Mouse (Mus musculus) lung, embryonic 14.5 days (tissue): Measurements from ENCODE around the gene Runx2. TPM values are rescaled to one million over a fixed set of nuclear protein-coding genes. Genes with fewer than 3 reads are reported as not detected.

Experiments used
- ATAC-seq: fragments of 200-750 bp; cut with Nextera tagmentation; 2 replicates; pipeline ENCODE4 v1.8.0; 2017; ENCODE audit warnings: mild to moderate bottlenecking, moderate TSS enrichment, moderate library complexity; ENCODE audit not compliant: insufficient read depth
- DNase-seq: peaks from one replicate; pipeline ENCODE4 v3.0.0-alpha.2; 2015
- H3K27ac ChIP-seq: fragments of 300-500 bp; sonication (generic); 2 replicates; pipeline ENCODE4 v1.5.1; 2014; ENCODE audit warnings: low read depth, mild to moderate bottlenecking, moderate library complexity
- H3K27me3 ChIP-seq: fragments of 300-500 bp; sonication (generic); 2 replicates; pipeline ENCODE4 v1.6.1; 2014; ENCODE audit warnings: low read length, control low read depth; ENCODE audit not compliant: insufficient read depth
- H3K36me3 ChIP-seq: fragments of 300-500 bp; sonication (generic); 2 replicates; pipeline ENCODE4 v1.6.1; 2014; ENCODE audit warnings: control low read depth; ENCODE audit not compliant: insufficient read depth
- H3K4me1 ChIP-seq: fragments of 300-500 bp; sonication (generic); 2 replicates; pipeline ENCODE4 v1.6.1; 2014; ENCODE audit warnings: antibody characterized with exemption, control low read depth; ENCODE audit not compliant: insufficient read depth
- H3K4me2 ChIP-seq: fragments of 300-500 bp; sonication (generic); 2 replicates; pipeline ENCODE4 v1.6.1; 2014; ENCODE audit warnings: mild to moderate bottlenecking
- H3K4me3 ChIP-seq: fragments of 300-500 bp; sonication (generic); 2 replicates; pipeline ENCODE4 v1.5.1; 2014; ENCODE audit warnings: low read depth, low read length
- H3K9ac ChIP-seq: fragments of 300-500 bp; sonication (generic); 2 replicates; pipeline ENCODE4 v1.6.1; 2014
- H3K9me3 ChIP-seq: fragments of 300-500 bp; sonication (generic); 2 replicates; pipeline ENCODE4 v1.6.1; 2016; ENCODE audit warnings: low read depth, low read length, control low read depth
- CTCF ChIP-seq: IDR thresholded peaks from 2 replicates; pipeline ENCODE4 v1.5.1; 2016; ENCODE audit warnings: antibody characterized with exemption, low read depth
- WGBS: fragments of 180-500 bp; shearing (Covaris S2); extraction: QIAGEN DNeasy Blood & Tissue Kit; methylation state at CpG from one replicate; pipeline ENCODE4 v1.1.7; 2014; 5-methylcytosine and 5-hydroxymethylcytosine counted together
- polyA plus RNA-seq: library from polyadenylated mRNA; unstranded; fragments of >200 nt; fragmentation: Nextera tagmentation; extraction: Ambion mirVana; gene quantifications from 2 replicates; pipeline ENCODE4 v1.2.1, GENCODE M21; 2014

Runx2 gene
- polyA plus RNA-seq, 1 experiment from 2014 or later, result 1.3 TPM

- H3K9ac ChIP-seq, result no peak overlapping the region
- 74% methylated on average over 9 of the region's 9 CpGs for WGBS
- H3K9me3 ChIP-seq, result no peaks in the 10 kb centered on the region
- H3K36me3 ChIP-seq, result no peaks in the 10 kb centered on the region
- no peak overlapping the region for H3K27ac ChIP-seq
- ATAC-seq (no peak), DNase-seq (no peak)
- TF ChIP-seq CTCF, result no peak
- H3K4me2 ChIP-seq, result no peak overlapping the region
- H3K4me3 ChIP-seq, result no peak overlapping the region
- H3K27me3 ChIP-seq, result no peaks in the 10 kb centered on the region
- H3K4me1 ChIP-seq, result no peaks in the 10 kb centered on the region
Observed at GRCm38 (mm10) chr17:44683026-44683425, 131.6 kb downstream of the Runx2 start.

- H3K27me3 ChIP-seq, result no peaks in the 10 kb centered on the region
- no peak for TF ChIP-seq CTCF
- no peak overlapping the region for H3K4me2 ChIP-seq
- no peaks in the 10 kb centered on the region for H3K4me1 ChIP-seq
- peak; percentile 66 for DNase-seq
- H3K36me3 ChIP-seq, result no peaks in the 10 kb centered on the region
- WGBS, result 55% methylated on average over 7 of the region's 7 CpGs
- 0 out of 2 replicates have a peak, but pooled peaks have one; percentile 14 for ATAC-seq
- no peak overlapping the region for H3K4me3 ChIP-seq
- H3K27ac ChIP-seq, result no peak overlapping the region
- no peak overlapping the region for H3K9ac ChIP-seq
- H3K9me3 ChIP-seq, result no peaks in the 10 kb centered on the region
Observed at GRCm38 (mm10) chr17:44677782-44678181, 136.8 kb downstream of the Runx2 start.

GRCm38 (mm10) chr17:44672806-44673205 lies 141.8 kb downstream of the Runx2 start:
- H3K36me3 ChIP-seq, result no peaks in the 10 kb centered on the region
- DNase-seq (no peak), ATAC-seq (no peak)
- no peak overlapping the region for H3K27ac ChIP-seq
- TF ChIP-seq CTCF, result peak; percentile 35; the same call in 1 of the 2 replicates
- no peaks in the 10 kb centered on the region for H3K9me3 ChIP-seq
- no peak overlapping the region for H3K4me3 ChIP-seq
- H3K9ac ChIP-seq, result no peak overlapping the region
- H3K27me3 ChIP-seq, result no peaks in the 10 kb centered on the region
- H3K4me2 ChIP-seq, result no peak overlapping the region
- 61% methylated on average over 7 of the region's 7 CpGs for WGBS
- H3K4me1 ChIP-seq, result peaks cover 8% of the 10 kb centered on the region

GRCm38 (mm10) chr17:44671946-44672692 lies 142.5 kb downstream of the Runx2 start:
- Histone ChIP-seq H3K9me3 (no peaks in the 10 kb centered on the region), H3K4me3 (no peak overlapping the region), H3K36me3 (no peaks in the 10 kb centered on the region), H3K9ac (no peak overlapping the region), H3K27me3 (no peaks in the 10 kb centered on the region), H3K4me1 (peaks cover 8% of the 10 kb centered on the region), H3K4me2 (no peak overlapping the region), H3K27ac (no peak overlapping the region)
- no peak for DNase-seq
- ATAC-seq, result no peak
- TF ChIP-seq CTCF, result no peak
- 76% methylated on average over 16 of the region's 16 CpGs for WGBS

- Histone ChIP-seq H3K9ac (peak overlapping the region; percentile 4; the same call in 1 of the 2 replicates), H3K4me1 (peaks cover 8% of the 10 kb centered on the region), H3K27ac (no peak overlapping the region), H3K36me3 (no peaks in the 10 kb centered on the region), H3K4me3 (no peak overlapping the region), H3K27me3 (no peaks in the 10 kb centered on the region), H3K4me2 (peak overlapping the region; percentile 46), H3K9me3 (no peaks in the 10 kb centered on the region)
- no peak for TF ChIP-seq CTCF
- DNase-seq, result peak; percentile 71
- ATAC-seq, result no peak; the same call in 1 of the 2 replicates
- WGBS, result 12% methylated on average over 11 of the region's 11 CpGs
Observed at GRCm38 (mm10) chr17:44669985-44670384, 144.6 kb downstream of the Runx2 start.

- no peak overlapping the region for H3K9ac ChIP-seq
- H3K4me1 ChIP-seq, result peaks cover 8% of the 10 kb centered on the region
- H3K4me2 ChIP-seq, result no peak overlapping the region
- WGBS, result 65% methylated on average over 5 of the region's 5 CpGs
- DNase-seq (no peak), ATAC-seq (no peak)
- no peaks in the 10 kb centered on the region for H3K27me3 ChIP-seq
- no peak overlapping the region for H3K27ac ChIP-seq
- no peak overlapping the region for H3K4me3 ChIP-seq
- no peak for TF ChIP-seq CTCF
- H3K36me3 ChIP-seq, result no peaks in the 10 kb centered on the region
- no peaks in the 10 kb centered on the region for H3K9me3 ChIP-seq
Observed at GRCm38 (mm10) chr17:44667346-44667745, 147.3 kb downstream of the Runx2 start.

GRCm38 (mm10) chr17:44663872-44664271 lies 150.7 kb downstream of the Runx2 start:
- WGBS, result 80% methylated on average over 7 of the region's 7 CpGs
- H3K4me2 ChIP-seq, result no peak overlapping the region
- ATAC-seq (no peak), DNase-seq (no peak)
- H3K36me3 ChIP-seq, result no peaks in the 10 kb centered on the region
- TF ChIP-seq CTCF, result no peak
- no peak overlapping the region for H3K27ac ChIP-seq
- no peak overlapping the region for H3K9ac ChIP-seq
- no peaks in the 10 kb centered on the region for H3K9me3 ChIP-seq
- H3K4me3 ChIP-seq, result no peak overlapping the region
- no peaks in the 10 kb centered on the region for H3K4me1 ChIP-seq
- H3K27me3 ChIP-seq, result no peaks in the 10 kb centered on the region
